18 mouse cellular contexts compared by ENCODE assay signal in genomic region chr15:51248034-51248788, GRCm38 (mm10).
DNase-seq lines count a peak whose midpoint lies in the region; ATAC-seq and TF ChIP-seq lines count a peak whose summit lies in the region.
"Had no signal": no experiment of that assay in that cellular context is flagged by ENCODE, and none has a peak within 500 bp of the region (broad histone marks: within the 10 kb centered on the region; RNA-seq: fewer than 3 reads in every experiment).

No protein-coding gene starts in this region.

- no peak for ATAC-seq in kidney, embryonic 15.5 days (replicated peaks; ENCODE audit: low FRiP score)
- no peak for ATAC-seq in hindbrain, embryonic 13.5 days (ENCODE audit: low FRiP score)
- ATAC-seq: CD4-positive, CD25-positive, alpha-beta regulatory T cell, adult 4 months; forebrain, embryonic 15.5 days; inflammation-experienced regulatory T-cells, adult 6 months had no signal

- intact Hi-C loops in heart, adult 2 months (cut with DNase I) = loop anchor here (10.0 kb wide), 1 partner anchor 347 kb away; no protein-coding TSS in a partner anchor
- intact Hi-C loops in gastrocnemius, postnatal 14 days (cut with DNase I; ENCODE audit: low total_unique reads) = no loop called here

- H3K36me3 ChIP-seq in heart, adult 2 months (ENCODE audit: control insufficient read depth, insufficient read depth, low read length) = no peaks in the 10 kb centered on the region
- no peaks in the 10 kb centered on the region for H3K36me3 ChIP-seq in heart, embryonic 10.5 days
- H3K36me3 ChIP-seq in kidney, embryonic 15.5 days = no peaks in the 10 kb centered on the region
- no peaks in the 10 kb centered on the region for H3K36me3 ChIP-seq in hindbrain, embryonic 13.5 days
- H3K36me3 ChIP-seq: forebrain, embryonic 15.5 days; hindbrain, embryonic 10.5 days; limb, embryonic 13.5 days; neural tube, embryonic 15.5 days had no signal

- peak overlapping the region; percentile 5; the same call in 1 of the 2 replicates for H3K27ac ChIP-seq in heart, adult 2 months
- H3K27ac ChIP-seq in heart, embryonic 10.5 days = no peak overlapping the region
- H3K27ac ChIP-seq in kidney, embryonic 15.5 days = no peak overlapping the region
- no peak overlapping the region for H3K27ac ChIP-seq in hindbrain, embryonic 13.5 days
- H3K27ac ChIP-seq: forebrain, embryonic 15.5 days; hindbrain, embryonic 10.5 days; limb, embryonic 13.5 days; neural tube, embryonic 15.5 days had no signal

- no peak overlapping the region for H3K9ac ChIP-seq in heart, adult 2 months (ENCODE audit: low read depth, low read length)
- H3K9ac ChIP-seq in kidney, embryonic 15.5 days = no peak overlapping the region
- no peak overlapping the region for H3K9ac ChIP-seq in hindbrain, embryonic 13.5 days
- H3K9ac ChIP-seq: forebrain, embryonic 15.5 days; limb, embryonic 13.5 days; neural tube, embryonic 15.5 days had no signal

- H3K4me2 ChIP-seq in kidney, embryonic 15.5 days = no peak overlapping the region
- H3K4me2 ChIP-seq in hindbrain, embryonic 13.5 days = no peak overlapping the region
- H3K4me2 ChIP-seq: forebrain, embryonic 15.5 days; limb, embryonic 13.5 days; midbrain, embryonic 11.5 days; neural tube, embryonic 15.5 days had no signal

- no peak for TF ChIP-seq POLR2A in heart, adult 2 months (IDR thresholded peaks at IDR 0.05; ENCODE audit: insufficient read depth, low read depth, low read length)

- no peak for TF ChIP-seq CTCF in heart, adult 2 months (IDR thresholded peaks at IDR 0.05)

- no peaks in the 10 kb centered on the region; the same call in 1 of the 2 replicates for H3K4me1 ChIP-seq in heart, adult 2 months (ENCODE audit: control insufficient read depth, insufficient read depth, low read length)
- no peaks in the 10 kb centered on the region for H3K4me1 ChIP-seq in heart, embryonic 10.5 days
- no peaks in the 10 kb centered on the region for H3K4me1 ChIP-seq in kidney, embryonic 15.5 days
- H3K4me1 ChIP-seq in hindbrain, embryonic 13.5 days (replicated peaks) = no peaks in the 10 kb centered on the region
- H3K4me1 ChIP-seq: forebrain, embryonic 15.5 days; hindbrain, embryonic 10.5 days; neural tube, embryonic 15.5 days had no signal

- H3K4me3 ChIP-seq in heart, adult 2 months = no peak overlapping the region
- H3K4me3 ChIP-seq in heart, embryonic 10.5 days = no peak overlapping the region
- no peak overlapping the region for H3K4me3 ChIP-seq in kidney, embryonic 15.5 days (replicated peaks)
- H3K4me3 ChIP-seq in hindbrain, embryonic 13.5 days = no peak overlapping the region
- H3K4me3 ChIP-seq: erythroblast, embryonic 14.5 days; forebrain, embryonic 15.5 days; hindbrain, embryonic 10.5 days; limb, embryonic 13.5 days; neural tube, embryonic 15.5 days had no signal

- H3K27me3 ChIP-seq in heart, adult 2 months (ENCODE audit: control insufficient read depth, insufficient read depth, low read length) = no peaks in the 10 kb centered on the region
- no peaks in the 10 kb centered on the region for H3K27me3 ChIP-seq in heart, embryonic 10.5 days (ENCODE audit: insufficient read depth, poor library complexity, severe bottlenecking)
- no peaks in the 10 kb centered on the region for H3K27me3 ChIP-seq in kidney, embryonic 15.5 days
- H3K27me3 ChIP-seq in hindbrain, embryonic 13.5 days = no peaks in the 10 kb centered on the region
- H3K27me3 ChIP-seq: forebrain, embryonic 15.5 days; limb, embryonic 13.5 days; neural tube, embryonic 15.5 days had no signal

- WGBS in heart, adult 2 months = 46% methylated on average over 8 of the region's 8 CpGs
- 62% methylated on average over 8 of the region's 8 CpGs for WGBS in heart, embryonic 10.5 days
- WGBS in kidney, embryonic 15.5 days = 66% methylated on average over 8 of the region's 8 CpGs
- WGBS in hindbrain, embryonic 13.5 days = 83% methylated on average over 8 of the region's 8 CpGs

- TF ChIP-seq EP300 in heart, adult 2 months (IDR thresholded peaks at IDR 0.05; ENCODE audit: insufficient read depth, low read depth, low read length) = 0 out of 2 replicates have a peak, but pooled peaks have one; percentile 30

- no peaks in the 10 kb centered on the region for H3K79me2 ChIP-seq in heart, adult 2 months (replicated peaks; ENCODE audit: control insufficient read depth, insufficient read depth, low read length)

- DNase-seq in heart, adult 2 months = peak; percentile 50 to 67
- no peak for DNase-seq in heart, embryonic 10.5 days (ENCODE audit: low spot score)
- peak; percentile 13 for DNase-seq in gastrocnemius, postnatal 14 days
- peak; percentile 27 for DNase-seq in heart, postnatal 4 days
- DNase-seq in lung, postnatal 4 days = peak; percentile 10 to 38
- no peak for DNase-seq in spleen, adult 12 weeks (ENCODE audit: low spot score)
- DNase-seq: cerebellum, postnatal 10 days; right cerebral cortex, postnatal 25 days had no signal

- no peaks in the 10 kb centered on the region for H3K9me3 ChIP-seq in heart, embryonic 10.5 days
- no peaks in the 10 kb centered on the region for H3K9me3 ChIP-seq in kidney, embryonic 15.5 days (replicated peaks)
- H3K9me3 ChIP-seq in hindbrain, embryonic 13.5 days = no peaks in the 10 kb centered on the region
- H3K9me3 ChIP-seq: forebrain, embryonic 15.5 days; hindbrain, embryonic 10.5 days; limb, embryonic 13.5 days; neural tube, embryonic 15.5 days had no signal

Comparison
In these comparisons a context has a peak if more than half of its experiments do, and no peak if none do; other contexts are left out.
1. DNase-seq: peak in heart, adult 2 months (2 of 2), gastrocnemius, postnatal 14 days (single experiment), heart, postnatal 4 days (single experiment) and lung, postnatal 4 days (2 of 2); none in heart, embryonic 10.5 days (single experiment) and spleen, adult 12 weeks (single experiment).